Mouse (Mus musculus): Measurements from ENCODE around the gene Exoc3l4.

The Exoc3l4 gene

GRCm38 (mm10) chr12:111454021-111454420 lies 37.2 kb downstream of the Exoc3l4 start:
- peak in 1 of 2 experiments; percentile 60 for DNase-seq

- DNase-seq = no peak
Measured at GRCm38 (mm10) chr12:111454543-111455280, 37.9 kb downstream of the Exoc3l4 start.

DNA sequence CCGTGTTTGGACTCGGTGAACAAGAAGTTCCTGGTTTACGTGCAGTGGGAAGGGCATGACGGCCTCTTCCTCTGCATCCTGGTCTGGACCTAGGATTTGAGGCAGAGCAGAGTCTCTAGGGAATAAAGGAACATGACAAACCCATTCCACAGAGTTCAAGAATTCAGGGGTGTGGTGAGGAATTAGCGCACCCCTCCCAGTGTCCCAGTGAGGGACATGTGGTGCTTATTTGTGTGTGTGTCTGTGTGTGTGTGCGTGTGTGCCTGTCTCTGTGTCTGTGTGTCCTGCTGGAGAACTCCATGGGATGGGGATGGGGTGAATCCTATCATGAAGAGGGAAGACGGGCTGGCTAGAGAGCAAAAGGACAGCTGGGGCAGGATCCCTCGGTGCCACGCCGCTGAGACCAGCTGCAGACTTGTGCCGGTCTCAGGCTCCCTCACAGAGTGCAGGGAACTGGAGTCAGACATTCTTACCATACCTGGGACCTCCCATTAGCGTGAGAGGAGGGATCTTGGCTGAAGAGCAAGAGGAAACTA lies 38.6 kb downstream of the Exoc3l4 start:
- no peak for DNase-seq

GRCm38 (mm10) chr12:111455860-111456259 lies 39.0 kb downstream of the Exoc3l4 start:
- DNase-seq = no peak

GRCm38 (mm10) chr12:111457742-111458141 lies 40.9 kb downstream of the Exoc3l4 start:
- DNase-seq = no peak

DNA sequence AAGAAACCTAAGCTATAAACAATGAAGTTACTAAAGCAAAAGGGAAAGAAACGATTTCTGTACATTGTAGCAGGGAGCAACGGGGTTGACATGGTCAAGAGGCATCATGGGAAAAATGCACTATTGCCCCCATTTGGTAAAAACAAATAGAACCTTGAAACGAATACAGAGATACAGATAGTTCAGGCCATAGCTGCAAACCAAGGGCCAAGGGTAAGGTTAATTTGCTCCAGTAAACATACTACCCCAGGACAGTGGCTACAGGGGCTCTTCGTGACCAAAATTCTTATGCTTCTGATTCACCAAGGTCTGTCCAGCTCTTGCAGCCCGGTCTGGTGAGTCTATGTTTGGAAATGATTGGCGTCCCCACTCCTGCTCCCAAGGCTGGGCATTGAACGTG lies 46.8 kb downstream of the Exoc3l4 start:
- no peak for DNase-seq

- no peak for DNase-seq
Measured at GRCm38 (mm10) chr12:111466369-111466768, 49.6 kb downstream of the Exoc3l4 start.

- DNase-seq = no peak
Measured at GRCm38 (mm10) chr12:111468206-111468605, 51.4 kb downstream of the Exoc3l4 start.

DNA sequence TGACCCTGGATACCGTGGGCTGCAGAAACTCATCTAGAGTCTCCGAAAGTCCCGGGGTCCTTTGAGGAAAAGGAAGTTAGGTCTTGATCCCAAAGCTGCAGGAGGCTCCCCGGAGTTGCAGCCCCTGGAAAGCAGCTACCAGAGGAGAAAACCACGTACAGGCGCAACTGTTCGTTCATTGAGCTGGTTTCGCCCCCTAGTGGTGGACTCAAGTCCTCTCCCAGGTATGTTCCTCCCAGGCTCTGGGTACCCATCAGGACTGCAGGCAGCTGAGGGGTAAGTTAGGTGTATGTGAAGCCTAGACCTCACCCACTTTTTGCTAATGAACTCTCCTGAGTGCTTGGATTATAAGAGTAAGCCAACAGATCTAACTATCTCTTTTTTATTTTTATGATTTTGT lies 52.7 kb downstream of the Exoc3l4 start:
- DNase-seq = peak; percentile 53 to 79

DNA sequence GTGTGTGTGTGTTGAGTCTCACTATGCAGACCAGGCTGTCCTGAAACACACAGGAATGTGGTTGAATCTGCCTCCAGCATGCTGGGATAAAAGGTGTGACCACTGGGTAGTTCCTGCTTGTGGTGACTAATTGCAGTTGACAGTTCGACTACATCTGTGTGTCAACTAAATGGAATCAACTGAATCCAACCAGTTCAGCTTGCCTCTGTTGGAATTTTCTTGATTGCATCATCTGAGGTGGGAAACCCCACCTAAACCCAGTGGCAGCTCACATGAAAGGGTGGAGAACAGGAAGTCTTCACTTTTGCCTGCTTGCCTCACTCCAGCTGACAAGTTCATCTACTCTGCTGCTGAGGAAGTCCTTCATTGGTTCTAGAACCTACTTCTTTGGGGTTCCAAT lies 54.3 kb downstream of the Exoc3l4 start:
- DNase-seq = no peak

- no peak for DNase-seq
Measured at GRCm38 (mm10) chr12:111471721-111472120, 54.9 kb downstream of the Exoc3l4 start.

DNA sequence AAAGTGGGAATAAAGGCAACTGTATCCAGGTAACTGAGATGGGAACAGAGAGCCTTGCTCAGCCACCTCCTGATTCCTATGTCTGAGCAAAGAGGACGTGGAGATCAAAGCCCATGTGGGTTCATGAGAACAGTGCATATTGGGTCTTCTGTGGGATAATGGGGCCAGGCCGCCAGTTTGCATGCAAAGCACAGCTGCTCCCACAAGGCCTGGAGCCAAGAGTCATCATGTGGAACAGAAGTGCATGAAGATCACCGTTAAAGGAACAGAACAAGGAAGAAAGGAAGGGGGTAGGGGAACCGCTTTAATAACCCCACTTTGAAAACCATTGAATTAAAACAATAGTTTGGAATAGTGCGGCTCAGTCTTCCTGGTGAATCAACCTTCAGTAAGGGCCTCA lies 56.1 kb downstream of the Exoc3l4 start:
- peak in 1 of 2 experiments; percentile 20 for DNase-seq

DNA sequence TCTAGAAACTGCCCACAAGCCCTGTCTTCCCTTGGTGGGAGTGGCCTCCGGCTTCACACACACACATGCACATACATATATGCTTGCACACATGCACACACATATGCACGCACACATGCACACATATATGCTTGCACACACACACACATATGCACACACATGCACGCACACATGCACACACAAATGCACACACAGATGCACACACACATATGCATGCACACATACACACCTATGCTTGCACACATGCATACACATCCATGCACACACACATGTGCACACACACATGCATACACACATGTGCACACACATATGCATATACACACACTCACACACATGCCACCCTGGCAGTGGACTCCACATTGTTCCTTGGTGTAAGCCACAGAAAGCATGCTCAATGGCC lies 57.6 kb downstream of the Exoc3l4 start:
- DNase-seq = no peak

- peak; percentile 59 to 75 for DNase-seq
Measured at GRCm38 (mm10) chr12:111474893-111475643, 58.3 kb downstream of the Exoc3l4 start.

GRCm38 (mm10) chr12:111478924-111479323 lies 62.1 kb downstream of the Exoc3l4 start:
- DNase-seq = no peak

DNA sequence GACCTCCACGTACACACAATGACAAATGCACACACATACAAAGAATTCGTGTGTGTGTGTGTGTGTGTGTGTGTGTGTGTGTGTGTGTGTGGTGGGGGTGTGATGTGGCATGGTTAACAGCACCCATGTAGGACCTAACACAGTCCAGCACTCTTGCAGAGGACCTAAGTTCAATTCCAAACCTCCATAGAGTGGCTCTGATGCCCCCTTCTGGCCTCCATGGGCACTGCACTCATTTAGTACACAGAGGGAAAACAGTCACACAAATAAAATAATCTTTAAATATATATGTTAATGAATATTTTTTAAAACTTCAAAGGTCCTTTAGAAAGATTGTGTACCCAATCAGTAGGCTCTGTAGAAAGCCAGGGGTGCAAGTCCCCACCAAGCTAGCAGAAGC lies 63.1 kb downstream of the Exoc3l4 start:
- peak in 1 of 2 experiments; percentile 41 for DNase-seq

All from lung, postnatal 4 days (tissue).